Mouse (Mus musculus) embryo, embryonic 10 days (tissue): ENCODE measurements around the gene Gbp7.
A peak's percentile ranks its signal among the peaks of the same experiment; 100 is the strongest.
"Not testable (repeated sequence)": the region's sequence is repeated elsewhere in the genome, so short reads cannot be mapped to it uniquely, and the experiment has no call there.

Experiments
- DNase-seq: peaks from one replicate; pipeline ENCODE4 v3.0.0-alpha.2; 2015; ENCODE audit warnings: low spot score

Gene Gbp7

DNA sequence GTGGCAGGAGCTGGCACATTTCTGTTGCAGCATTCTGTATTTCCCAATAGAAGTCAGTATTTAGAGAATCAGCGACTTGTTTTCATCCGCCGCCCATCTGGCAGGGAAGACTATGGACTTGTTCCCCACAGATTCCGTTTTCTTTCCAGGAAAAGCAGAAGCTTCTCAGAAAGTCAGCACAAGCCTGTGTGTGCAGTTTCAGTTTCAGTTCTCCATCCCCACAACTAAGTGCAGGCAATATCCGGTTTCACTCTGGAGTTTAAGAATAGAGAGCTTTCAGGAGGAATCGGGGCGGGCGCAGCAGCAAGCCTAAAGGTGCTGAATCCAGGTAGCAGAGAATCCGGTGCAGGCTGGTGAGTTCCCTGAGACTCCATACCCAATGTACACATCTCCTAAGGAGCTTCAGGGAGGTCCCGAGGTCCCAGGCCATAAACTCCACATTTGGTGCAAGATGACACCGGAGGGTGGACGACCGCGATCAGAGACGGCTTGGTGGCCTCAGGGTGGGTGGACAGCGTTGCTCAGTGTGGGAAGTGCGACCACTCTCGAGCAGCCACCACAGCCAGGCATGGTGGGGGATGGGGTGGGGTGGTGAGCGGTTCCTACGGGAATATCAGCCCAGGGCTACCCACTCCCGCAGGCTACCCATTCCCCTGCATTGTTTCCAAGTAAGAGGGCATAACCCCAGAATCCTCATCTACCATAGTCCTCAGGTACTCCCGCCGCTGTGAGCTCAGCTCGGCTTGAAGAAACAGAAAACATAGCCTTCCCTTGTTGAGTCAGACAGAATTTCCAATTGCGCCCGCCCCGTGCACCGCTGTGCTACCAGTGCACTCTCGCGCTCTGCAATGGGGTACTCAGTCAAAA, at the start of gene Gbp7:
Gene Gbp7 (plus strand): TSS at position 256 of the 867 bp plus-strand sequence.
- DNase-seq: peak; percentile 54

DNA sequence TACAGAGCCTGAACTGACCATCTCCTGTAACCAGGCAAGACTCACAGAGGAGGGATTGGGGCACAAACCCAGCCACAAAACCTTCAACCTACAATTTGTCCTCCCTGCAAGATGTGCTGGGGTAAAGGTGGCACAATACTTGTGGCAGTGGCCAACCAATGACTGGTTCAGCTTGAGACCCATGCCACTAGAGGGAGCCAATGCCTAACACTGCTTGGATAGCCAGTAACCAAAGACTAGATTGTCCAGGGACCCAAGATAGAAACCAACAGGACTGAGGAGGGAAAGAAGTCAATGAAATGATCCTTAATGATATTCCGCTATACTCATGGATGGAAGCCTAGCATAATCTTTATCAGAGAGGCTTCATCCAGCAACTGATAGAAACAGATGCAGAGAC, 39.7 kb upstream of the Gbp7 start:
- DNase-seq: peak; percentile 90

- peak; percentile 50 for DNase-seq
Observed at GRCm38 (mm10) chr3:142493536-142494061, 36.5 kb upstream of the Gbp7 start, which contains the start of gene Gbp5. Gbp5 (plus strand) TSS chr3:142493978.

DNA sequence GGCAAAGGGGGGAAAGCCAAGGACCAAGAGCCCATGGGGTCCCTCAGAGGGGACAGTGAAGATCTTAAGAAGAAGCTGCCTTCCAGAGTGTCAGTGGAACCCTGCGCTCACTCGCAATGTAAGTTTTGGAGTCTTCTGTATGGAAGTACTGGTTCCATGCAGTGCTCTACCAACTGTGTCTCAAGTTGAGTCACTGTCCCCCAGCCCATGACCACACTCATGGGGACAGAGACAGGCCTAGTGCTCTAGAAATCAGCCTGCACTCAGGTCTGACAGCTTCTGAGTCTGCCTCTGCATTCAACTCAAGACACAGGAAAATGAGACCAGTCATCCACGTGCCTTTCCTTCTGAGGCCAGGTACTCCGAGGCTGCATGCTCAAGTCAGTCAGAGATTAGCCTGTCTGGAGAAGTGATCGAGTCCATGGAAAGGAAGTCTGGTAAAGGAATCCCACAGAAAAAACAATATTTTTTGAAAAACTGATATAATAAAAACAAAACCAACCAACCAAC, 34.9 kb upstream of the Gbp7 start:
- DNase-seq: no peak

GRCm38 (mm10) chr3:142496113-142497101, 33.7 kb upstream of the Gbp7 start:
- DNase-seq: no peak

DNA sequence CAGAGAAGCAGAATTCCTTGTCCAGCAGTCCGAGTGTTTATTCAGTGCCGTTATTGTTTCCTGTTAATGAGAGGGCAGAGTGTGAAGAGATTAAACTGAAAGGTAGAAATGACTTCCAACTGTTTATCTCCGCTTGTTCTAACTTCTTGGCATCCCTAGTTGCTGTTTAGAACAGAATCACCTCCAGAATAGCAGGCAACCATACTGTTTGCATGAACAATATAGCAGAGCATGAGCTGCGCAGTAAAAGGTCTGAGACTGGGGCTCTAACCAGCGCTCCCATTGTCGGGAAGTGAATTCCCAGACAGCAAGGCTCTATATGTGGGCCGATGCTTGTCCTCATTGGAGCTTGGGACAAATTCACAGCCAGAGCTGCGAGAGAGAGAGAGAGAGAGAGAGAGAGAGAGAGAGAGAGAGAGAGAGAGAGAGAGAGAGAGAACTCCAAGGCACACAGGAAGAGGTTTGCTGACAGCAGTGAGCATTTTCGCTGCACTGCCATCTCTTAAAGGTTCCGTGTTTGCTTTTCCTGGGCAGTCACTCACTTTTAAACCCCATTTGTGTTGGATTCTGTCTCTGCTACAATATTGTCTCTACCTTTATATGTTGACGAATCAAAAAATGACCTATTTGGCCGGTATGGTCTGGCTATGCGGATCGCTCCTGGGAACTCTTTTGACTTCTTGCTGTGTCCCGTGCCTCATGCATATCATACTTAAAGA, 32.9 kb upstream of the Gbp7 start:
- DNase-seq: no peak

GRCm38 (mm10) chr3:142498941-142499340, 31.2 kb upstream of the Gbp7 start:
- DNase-seq: no peak

GRCm38 (mm10) chr3:142528116-142528515, 2.0 kb upstream of the Gbp7 start:
- no peak for DNase-seq

- DNase-seq: no peak
Observed at GRCm38 (mm10) chr3:142529597-142529996, 545 bp upstream of the Gbp7 start.

DNA sequence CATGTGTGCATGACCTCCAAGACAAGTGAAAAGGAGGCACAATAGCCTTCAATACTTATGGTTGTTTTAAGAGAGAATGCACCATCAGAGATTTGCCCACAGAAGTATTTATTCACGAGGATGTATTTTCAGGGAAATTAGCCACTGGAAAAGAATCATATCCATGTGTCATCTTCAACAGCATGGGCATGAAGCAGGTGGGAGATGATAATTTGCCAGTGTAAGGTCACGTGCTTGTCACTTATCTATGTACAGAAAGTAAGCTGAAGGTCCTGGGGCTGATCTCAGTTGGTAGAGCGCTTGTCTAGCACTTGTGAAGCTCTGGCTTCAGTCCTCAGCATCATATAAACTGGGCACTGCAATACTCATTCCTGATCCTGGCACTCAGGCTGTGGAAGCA, 1.5 kb downstream of the Gbp7 start:
- DNase-seq: no peak

- DNase-seq: no peak
Observed at GRCm38 (mm10) chr3:142533185-142533584, 3.0 kb downstream of the Gbp7 start.

- DNase-seq: no peak
Observed at GRCm38 (mm10) chr3:142535667-142536066, 5.5 kb downstream of the Gbp7 start.

DNA sequence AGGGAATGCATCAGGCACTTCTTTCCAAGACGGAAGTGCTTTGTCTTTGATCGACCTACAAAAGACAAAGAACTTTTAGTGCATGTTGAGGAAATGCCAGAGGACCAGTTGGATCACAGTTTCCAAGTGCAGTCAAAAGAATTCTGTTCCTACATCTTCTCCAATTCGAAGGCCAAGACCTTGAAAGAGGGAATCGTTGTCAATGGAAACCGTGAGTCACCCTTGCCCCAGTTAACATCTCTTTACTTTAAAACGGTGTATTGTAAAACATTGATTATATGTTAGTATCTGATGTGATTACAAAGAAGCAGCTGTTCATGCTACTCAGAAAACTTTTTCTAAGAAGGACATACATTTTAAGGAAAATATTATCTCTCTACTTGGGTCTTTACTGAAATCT, 11.2 kb downstream of the Gbp7 start:
- no peak for DNase-seq

- not testable (repeated sequence) for DNase-seq
Observed at GRCm38 (mm10) chr3:142542776-142543175, 12.6 kb downstream of the Gbp7 start.

- no peak for DNase-seq
Observed at GRCm38 (mm10) chr3:142546690-142547089, 16.5 kb downstream of the Gbp7 start.

- DNase-seq: no peak
Observed at GRCm38 (mm10) chr3:142550052-142550676, 20.0 kb downstream of the Gbp7 start.

DNA sequence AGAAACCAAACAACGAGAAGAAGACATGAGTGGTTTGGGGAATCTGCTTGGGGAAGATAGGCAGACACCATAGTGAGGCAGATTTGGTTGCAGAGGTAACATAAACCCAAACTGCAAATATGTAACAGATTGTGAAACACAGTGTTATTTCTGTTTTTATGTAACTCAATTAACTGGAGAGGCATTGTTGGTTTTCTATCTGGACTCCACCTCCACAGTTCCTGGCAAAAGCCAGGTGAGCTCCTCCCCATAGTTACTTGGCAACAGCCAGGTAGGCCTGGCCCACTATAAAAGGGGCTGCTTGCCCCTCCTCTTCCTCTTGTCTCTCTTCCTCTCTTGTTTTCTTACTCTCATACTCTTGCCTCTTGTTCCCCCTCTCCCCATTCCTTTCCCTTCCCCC, 24.5 kb downstream of the Gbp7 start:
- no peak for DNase-seq

DNA sequence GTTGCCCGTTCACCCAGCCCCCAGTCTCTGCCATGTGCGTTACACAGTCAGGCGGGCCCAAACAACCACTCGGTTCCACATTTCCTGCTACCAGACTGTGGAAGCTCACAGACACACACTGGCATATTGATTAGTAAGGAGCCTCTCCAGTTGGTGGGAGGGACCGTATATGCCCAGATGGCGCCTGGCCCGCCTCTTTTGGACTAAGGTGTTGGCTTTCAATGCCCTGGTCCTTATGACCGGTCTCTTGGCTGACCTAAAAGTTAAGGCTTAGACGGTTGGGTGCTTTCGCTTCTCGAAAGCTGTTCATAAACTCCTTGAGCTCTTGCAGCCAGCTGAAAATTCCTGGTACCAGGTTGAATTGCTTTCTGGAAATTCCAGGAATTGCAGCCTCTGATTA, 25.5 kb downstream of the Gbp7 start:
- DNase-seq: no peak

- peak; percentile 6 for DNase-seq
Observed at GRCm38 (mm10) chr3:142559632-142560228, 29.6 kb downstream of the Gbp7 start, which contains the start of gene Gbp3. Gbp3 (plus strand) TSS chr3:142560026.

GRCm38 (mm10) chr3:142560296-142560948, 30.3 kb downstream of the Gbp7 start:
- DNase-seq: peak; percentile 93
